Mouse (Mus musculus) adrenal gland, postnatal 14 days (tissue): ENCODE measurements at regions not wholly inside any gene's neighbourhood (a gene's known extent, or its start where the extent isn't known, plus 50 kb on each side); places are given as distances from the start of the nearest gene placed in this dataset.

ENCODE experiments used
- DNase-seq: peaks from one replicate; pipeline ENCODE4 v3.0.0; 2021; ENCODE audit warnings: mixed read lengths

DNA sequence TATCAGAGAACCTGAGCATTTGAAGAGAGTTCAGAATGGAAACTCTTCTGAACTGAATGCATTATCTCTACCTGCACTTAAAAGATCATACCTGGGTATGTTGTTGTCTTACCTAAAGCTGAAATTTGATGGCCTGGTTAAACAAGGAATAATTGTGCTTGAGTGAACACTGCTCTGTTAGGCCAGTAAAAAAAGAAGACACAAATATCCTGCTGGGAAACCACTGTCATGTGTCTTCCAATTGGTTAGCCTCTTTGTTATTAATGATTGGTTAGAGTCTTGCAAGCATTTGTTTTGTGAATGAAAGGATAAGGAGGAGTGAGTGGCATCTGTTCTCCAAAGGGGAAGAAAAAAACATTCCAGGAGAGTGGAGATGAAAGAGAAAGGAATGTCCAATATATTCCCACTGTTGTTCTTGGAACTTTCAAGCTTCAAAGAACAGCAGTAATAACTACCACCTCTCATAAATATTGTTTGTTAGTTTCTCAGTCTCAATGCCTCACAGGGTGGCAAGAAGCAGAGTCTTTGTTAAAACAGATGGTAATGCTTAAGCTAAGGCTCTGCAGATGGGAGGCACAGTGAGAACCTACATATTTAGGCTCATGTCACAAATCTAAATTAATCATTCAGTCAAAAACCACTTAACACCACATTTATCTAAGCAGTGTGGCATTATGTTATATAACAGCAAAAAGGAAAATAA lies 165.5 kb downstream of the Dsel start:
- no peak for DNase-seq

GRCm38 (mm10) chr1:111660950-111661349 lies 203.8 kb downstream of the Dsel start:
- DNase-seq = no peak

DNA sequence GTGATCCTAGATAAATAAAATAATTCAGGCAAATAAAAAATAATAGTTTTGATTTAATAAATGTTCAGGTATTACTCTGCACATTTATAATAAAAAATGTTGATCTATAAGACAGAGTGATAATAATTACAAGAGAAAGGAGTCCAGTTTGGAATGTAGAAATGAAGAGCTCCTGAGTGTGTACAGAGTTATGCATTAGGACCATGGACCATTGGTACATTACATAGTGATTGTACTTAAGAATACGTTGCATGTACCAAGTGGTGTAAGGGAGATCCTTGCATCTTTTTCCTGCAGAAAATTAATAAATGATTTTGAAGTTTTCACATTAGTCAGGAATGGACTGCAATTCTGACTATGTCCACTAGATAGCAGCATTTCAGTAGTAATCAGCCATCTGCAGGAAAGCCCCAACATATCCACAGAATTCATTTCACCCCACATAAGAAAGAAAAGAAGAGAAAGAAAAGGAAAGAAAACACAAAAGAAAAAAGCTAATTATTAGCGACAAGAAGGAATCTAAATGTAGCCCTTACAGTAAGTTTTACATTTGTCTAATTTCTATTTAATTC lies 204.5 kb downstream of the Dsel start:
- DNase-seq = peak; percentile 7

DNA sequence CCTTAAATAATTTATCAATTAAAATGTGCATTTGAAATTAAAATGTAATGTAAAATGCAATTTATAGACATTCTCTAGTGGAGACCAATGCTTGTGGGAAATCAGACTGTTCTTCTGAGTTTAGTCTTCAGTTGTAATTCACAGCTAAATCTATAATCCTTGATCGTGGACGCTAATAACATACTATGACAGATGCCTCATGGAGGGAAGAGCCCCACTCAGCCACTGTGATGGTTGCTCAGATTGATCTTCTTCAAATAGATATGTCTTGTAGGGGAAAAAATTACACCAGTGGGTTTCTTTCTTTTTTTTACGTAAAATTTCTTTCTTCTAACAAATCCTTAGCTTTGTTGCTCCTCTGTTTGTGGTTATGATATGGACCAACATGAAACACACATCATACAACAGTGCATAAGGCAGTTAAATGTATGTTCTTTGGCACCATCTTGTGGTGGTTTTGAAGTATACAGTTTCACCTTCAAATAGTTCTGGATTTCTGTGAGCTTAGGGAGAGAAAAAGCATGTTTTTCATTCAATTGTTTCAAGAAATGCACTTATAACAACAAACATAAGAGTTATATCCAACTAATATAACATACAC lies 230.8 kb downstream of the Dsel start:
- no peak for DNase-seq
